Mouse (Mus musculus) kidney, adult 2 months (tissue): ENCODE data around the gene S100a7a. TPM values are rescaled to one million over a fixed set of nuclear protein-coding genes. Genes with fewer than 3 reads are reported as not detected.
A peak's percentile ranks its signal among the peaks of the same experiment; 100 is the strongest.

Source experiments
- DNase-seq: peaks from one replicate; pipeline ENCODE4 v3.0.0; 2021
- H3K27ac ChIP-seq: fragments of 200-500 bp; 2 replicates; pipeline ENCODE4 v1.5.1; 2012; ENCODE audit warnings: low read depth, low read length, control low read depth, inconsistent platforms; ENCODE audit not compliant: insufficient read depth
- H3K27me3 ChIP-seq: fragments of 200-500 bp; replicated peaks from 2 replicates; pipeline ENCODE4 v1.6.1; 2012; ENCODE audit warnings: mild to moderate bottlenecking, moderate library complexity, low read length, inconsistent platforms; ENCODE audit not compliant: control insufficient read depth, insufficient read depth
- H3K36me3 ChIP-seq: fragments of 200-500 bp; 2 replicates; pipeline ENCODE4 v1.6.1; 2012; ENCODE audit warnings: mild to moderate bottlenecking, moderate library complexity, low read length, inconsistent platforms; ENCODE audit not compliant: control insufficient read depth, insufficient read depth
- H3K4me1 ChIP-seq: fragments of 200-500 bp; 2 replicates; pipeline ENCODE4 v1.6.1; 2011; ENCODE audit warnings: low read length; ENCODE audit not compliant: control insufficient read depth, insufficient read depth
- H3K4me3 ChIP-seq: fragments of 200-500 bp; 2 replicates; pipeline ENCODE4 v1.5.1; 2011; ENCODE audit warnings: mild to moderate bottlenecking, low read depth, low read length, control low read depth; ENCODE audit not compliant: insufficient read depth
- CTCF ChIP-seq: fragments of 200-500 bp; conservative IDR thresholded peaks from 2 replicates; pipeline ENCODE4 v1.5.1; 2011; ENCODE audit warnings: low read depth, mild to moderate bottlenecking, control low read depth, low read length, moderate library complexity, mixed read lengths; ENCODE audit not compliant: insufficient read depth, insufficient read length
- POLR2A ChIP-seq: fragments of 200-500 bp; IDR thresholded peaks from one replicate; pipeline ENCODE4 v1.6.1; 2011; ENCODE audit warnings: low read depth, low read length, control low read depth
- WGBS: fragments of 180-500 bp; shearing (Covaris S2); methylation state at CpG from one replicate; pipeline ENCODE4 v1.1.7; 2018; 5-methylcytosine and 5-hydroxymethylcytosine counted together
- polyA plus RNA-seq: library from polyadenylated mRNA; depleted of rRNA; stranded (reverse); fragments of >200 nt; gene quantifications from 2 replicates; pipeline ENCODE4 v1.2.3, GENCODE M21; 2012

S100a7a gene
- polyA plus RNA-seq, 1 experiment = 0.11 TPM

- no peak for DNase-seq
- Histone ChIP-seq H3K36me3 (no peaks in the 10 kb centered on the region), H3K4me3 (no peak overlapping the region), H3K27ac (no peak overlapping the region), H3K4me1 (no peaks in the 10 kb centered on the region), H3K27me3 (no peaks in the 10 kb centered on the region)
- TF ChIP-seq POLR2A (no peak), CTCF (no peak)
- WGBS = 93% methylated on average over 5 of the region's 5 CpGs
These were observed 26.5 kb upstream of the S100a7a start for GRCm38 (mm10) chr3:90627366-90627765.

GRCm38 (mm10) chr3:90627807-90628206 lies 26.0 kb upstream of the S100a7a start:
- TF ChIP-seq CTCF (peak; percentile 60), POLR2A (no peak)
- 66% methylated on average over 4 of the region's 4 CpGs for WGBS
- no peaks in the 10 kb centered on the region for H3K27me3 ChIP-seq
- H3K4me3 ChIP-seq = no peak overlapping the region
- no peaks in the 10 kb centered on the region for H3K4me1 ChIP-seq
- no peak for DNase-seq
- no peaks in the 10 kb centered on the region for H3K36me3 ChIP-seq
- H3K27ac ChIP-seq = no peak overlapping the region

- no peak for DNase-seq
- TF ChIP-seq POLR2A (no peak), CTCF (no peak)
- H3K4me1 ChIP-seq = no peaks in the 10 kb centered on the region
- 81% methylated on average over 2 of the region's 2 CpGs for WGBS
- H3K36me3 ChIP-seq = no peaks in the 10 kb centered on the region
- no peak overlapping the region for H3K4me3 ChIP-seq
- H3K27ac ChIP-seq = no peak overlapping the region
- H3K27me3 ChIP-seq = no peaks in the 10 kb centered on the region
These were observed 24.5 kb upstream of the S100a7a start for GRCm38 (mm10) chr3:90629298-90629697.

- H3K36me3 ChIP-seq = no peaks in the 10 kb centered on the region
- no peak overlapping the region for H3K27ac ChIP-seq
- no peak for DNase-seq
- TF ChIP-seq CTCF (no peak), POLR2A (no peak)
- 88% methylated on average over 2 of the region's 2 CpGs for WGBS
- H3K4me1 ChIP-seq = no peaks in the 10 kb centered on the region
- no peaks in the 10 kb centered on the region for H3K27me3 ChIP-seq
- H3K4me3 ChIP-seq = no peak overlapping the region
These were observed 21.8 kb upstream of the S100a7a start for GRCm38 (mm10) chr3:90631984-90632383.

- Histone ChIP-seq H3K27me3 (no peaks in the 10 kb centered on the region), H3K4me1 (no peaks in the 10 kb centered on the region), H3K27ac (no peak overlapping the region), H3K4me3 (no peak overlapping the region), H3K36me3 (no peaks in the 10 kb centered on the region)
- DNase-seq = no peak
- 81% methylated on average over 1 of the region's 1 CpGs for WGBS
- TF ChIP-seq POLR2A (no peak), CTCF (no peak)
These were observed 15.1 kb upstream of the S100a7a start for GRCm38 (mm10) chr3:90638511-90639275.

GRCm38 (mm10) chr3:90639511-90640154 lies 14.2 kb upstream of the S100a7a start:
- H3K27me3 ChIP-seq = no peaks in the 10 kb centered on the region
- WGBS = 59% methylated on average over 7 of the region's 7 CpGs
- no peak overlapping the region for H3K27ac ChIP-seq

GRCm38 (mm10) chr3:90640981-90641380 lies 12.8 kb upstream of the S100a7a start:
- WGBS = 85% methylated on average over 7 of the region's 7 CpGs
- no peaks in the 10 kb centered on the region for H3K4me1 ChIP-seq
- H3K27ac ChIP-seq = no peak overlapping the region
- H3K4me3 ChIP-seq = no peak overlapping the region
- H3K27me3 ChIP-seq = no peaks in the 10 kb centered on the region
- no peaks in the 10 kb centered on the region for H3K36me3 ChIP-seq
- no peak for DNase-seq
- TF ChIP-seq POLR2A = no peak
- TF ChIP-seq CTCF = no peak

More at GRCm38 (mm10) chr3:90639511-90640154, 14.2 kb upstream of the S100a7a start:
- Histone ChIP-seq H3K4me1 (no peaks in the 10 kb centered on the region), H3K4me3 (no peak overlapping the region), H3K36me3 (no peaks in the 10 kb centered on the region)
- peak; percentile 16 for DNase-seq
- peak; percentile 67 for TF ChIP-seq CTCF
- no peak for TF ChIP-seq POLR2A
